Mouse (Mus musculus) heart, postnatal 25 days (tissue): ENCODE results near the gene Lpar5. TPM values are rescaled to one million over a fixed set of nuclear protein-coding genes. Genes with fewer than 3 reads are reported as not detected.

Experiments
- DNase-seq: peaks from one replicate; pipeline ENCODE4 v3.0.0; 2022; ENCODE audit warnings: low spot score
- intact Hi-C: fragments of 180-260 bp; cut with DNase I; formaldehyde crosslinking; loops from one replicate; pipeline ENCODE4 v1.15.1; 2025
- total RNA-seq, 2 experiments: library from RNA; stranded (reverse); gene quantifications; 2 replicates each; pipeline ENCODE4 v1.2.3; 2021

The Lpar5 gene
- total RNA-seq, 2 experiments from 2014 or later, result not detected

DNA sequence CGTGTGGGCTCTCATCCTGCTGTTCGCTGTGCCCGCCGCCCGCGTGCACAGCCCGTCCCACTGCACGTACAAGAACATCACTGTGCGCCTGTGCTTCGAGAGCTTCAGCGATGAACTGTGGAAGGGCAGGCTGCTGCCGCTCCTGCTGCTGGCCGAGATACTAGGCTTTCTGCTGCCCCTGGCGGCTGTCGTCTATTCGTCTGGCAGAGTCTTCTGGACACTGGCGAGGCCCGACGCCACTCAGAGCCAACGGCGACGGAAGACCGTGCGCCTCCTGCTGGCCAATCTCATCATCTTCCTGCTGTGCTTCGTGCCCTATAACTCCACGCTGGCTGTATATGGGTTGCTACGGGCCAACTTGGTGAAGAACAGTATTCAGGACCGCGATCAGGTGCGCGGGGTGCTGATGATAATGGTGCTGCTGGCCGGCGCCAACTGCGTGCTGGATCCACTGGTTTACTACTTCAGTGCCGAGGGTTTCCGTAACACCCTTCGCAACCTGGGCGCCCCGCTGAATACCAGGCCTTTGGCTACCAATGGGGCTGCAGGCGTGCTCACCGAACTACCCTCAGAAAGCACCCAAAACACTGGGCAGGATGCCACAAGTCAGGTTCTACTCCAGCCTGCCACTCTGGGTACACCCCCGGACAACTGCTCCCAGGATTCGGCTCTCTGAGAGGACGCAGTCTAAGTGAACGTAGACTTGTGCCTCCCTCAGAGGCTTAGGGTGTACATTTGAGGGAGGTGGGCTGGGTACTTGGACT lies 14.3 kb downstream of the Lpar5 start:
- DNase-seq, result peak; percentile 82
- intact Hi-C loops, result loop anchor here (5.0 to 10.0 kb wide), 3 partner anchors 77 to 235 kb away; partner anchors contain the start of gene Zfp384

DNA sequence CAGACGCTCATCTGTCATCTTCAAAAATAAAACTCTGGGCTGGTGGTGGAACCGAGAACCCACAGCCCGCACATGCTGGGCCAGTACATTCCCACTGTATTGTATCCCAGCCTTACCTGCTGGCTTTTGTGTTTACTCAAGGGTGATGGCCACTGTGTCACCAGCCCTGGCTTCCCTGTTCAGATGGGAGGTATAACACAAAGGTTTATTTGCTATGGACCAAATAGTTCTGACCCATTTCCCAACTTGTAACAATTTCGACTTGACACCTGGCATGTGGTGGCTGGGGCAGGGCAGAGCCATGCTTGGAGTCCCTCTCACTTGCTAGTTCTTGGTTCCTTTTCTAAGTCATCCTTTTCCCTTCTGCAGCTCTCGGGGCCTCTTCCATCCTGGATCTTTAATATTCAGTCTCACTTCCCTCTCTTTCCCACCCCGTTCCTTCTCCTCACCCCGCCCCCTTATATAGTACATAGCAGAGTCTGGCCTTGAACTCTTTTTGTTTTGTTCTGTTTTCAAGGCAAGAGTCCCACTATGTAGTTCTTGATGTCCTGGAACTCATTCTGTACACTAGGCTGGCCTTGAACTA lies 15.2 kb downstream of the Lpar5 start:
- intact Hi-C loops, result loop anchor here (1.0 to 10.0 kb wide), 4 partner anchors 36 to 236 kb away; partner anchors contain the start of gene Zfp384
- DNase-seq, result no peak

DNA sequence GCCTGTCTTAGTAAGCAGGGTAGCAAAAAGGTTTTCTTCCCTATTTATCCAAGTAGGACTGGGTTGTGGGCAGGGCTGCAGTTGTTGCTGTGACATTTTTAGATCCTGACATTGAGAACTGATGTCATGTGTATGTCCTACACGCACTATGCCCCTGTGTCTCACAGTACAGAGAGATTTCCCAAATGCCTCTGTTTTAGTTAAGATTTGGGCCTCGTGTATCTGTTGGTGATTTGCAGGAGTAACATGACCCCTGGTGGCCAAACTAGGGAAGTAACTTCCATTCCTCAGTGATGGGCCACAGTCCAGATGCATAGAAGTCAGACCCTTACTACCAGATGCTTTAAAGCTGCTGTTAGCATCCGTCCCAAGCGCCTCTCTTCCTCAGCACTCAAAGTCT lies 16.7 kb downstream of the Lpar5 start:
- intact Hi-C loops, result loop anchor here (1.0 to 10.0 kb wide), 4 partner anchors 80 to 237 kb away; partner anchors contain the start of gene Zfp384
- DNase-seq, result no peak

DNA sequence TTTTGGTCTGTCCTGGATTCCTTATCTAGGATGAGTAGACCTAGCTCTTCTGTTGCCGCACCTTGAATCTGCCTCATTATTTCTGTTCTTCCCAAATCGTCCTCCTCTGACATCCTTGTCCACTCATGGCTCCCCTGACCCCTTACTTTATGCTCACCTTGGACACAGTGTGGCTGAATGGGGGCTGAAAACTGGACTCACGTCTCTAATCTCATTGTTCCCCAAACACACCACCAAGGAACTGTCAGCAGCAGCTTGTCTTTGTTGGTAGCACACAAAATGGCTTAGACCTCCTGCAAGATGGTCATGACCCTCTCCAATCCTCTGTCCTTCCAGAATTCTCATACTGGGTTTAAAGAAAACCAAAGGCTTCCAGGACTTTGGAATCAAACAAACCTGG lies 20.2 kb downstream of the Lpar5 start:
- intact Hi-C loops, result loop anchor here (10.0 kb wide), 1 partner anchor 83 kb away; the partner anchor contains the start of gene Zfp384
- DNase-seq, result no peak

DNA sequence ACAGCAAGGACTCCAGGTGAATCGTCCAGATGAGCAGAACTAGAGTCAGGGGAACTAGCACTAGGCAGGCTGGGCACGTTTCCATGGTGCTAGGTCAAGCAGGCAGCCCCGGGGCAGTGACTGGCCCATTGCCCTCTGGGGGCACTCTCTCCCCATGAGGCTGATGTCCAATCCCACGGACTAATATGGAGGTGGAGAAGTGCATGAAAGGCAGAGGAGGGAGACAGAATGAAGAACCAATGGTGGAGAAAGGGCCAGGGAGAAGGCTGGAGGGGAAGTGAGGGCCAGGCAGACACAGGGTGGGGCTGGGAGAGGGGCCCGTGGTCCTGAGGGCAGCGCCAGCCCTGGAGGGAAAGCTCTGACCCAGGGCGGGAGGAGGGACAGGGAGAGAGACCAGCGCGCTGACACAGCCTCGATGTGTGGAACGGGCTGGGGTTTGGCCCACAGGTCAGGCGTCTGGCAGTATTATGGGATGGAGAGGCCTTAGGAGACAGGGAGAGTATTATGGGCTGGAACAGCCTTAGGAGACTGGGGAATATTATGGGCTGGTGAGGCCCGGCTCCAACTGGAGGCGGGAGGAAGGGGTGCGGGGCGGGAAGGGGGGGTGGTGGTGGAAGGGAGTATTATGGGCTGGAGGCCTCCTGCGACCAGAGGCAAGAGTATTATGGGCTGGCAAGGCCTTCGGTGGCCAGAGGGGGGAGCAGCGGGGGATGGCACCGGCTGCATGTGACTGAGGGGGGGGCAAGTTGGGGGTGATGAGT lies 21.0 kb downstream of the Lpar5 start:
- peak; percentile 79 for DNase-seq
- intact Hi-C loops, result loop anchor here (10.0 kb wide), 1 partner anchor 84 kb away; the partner anchor contains the start of gene Zfp384

DNA sequence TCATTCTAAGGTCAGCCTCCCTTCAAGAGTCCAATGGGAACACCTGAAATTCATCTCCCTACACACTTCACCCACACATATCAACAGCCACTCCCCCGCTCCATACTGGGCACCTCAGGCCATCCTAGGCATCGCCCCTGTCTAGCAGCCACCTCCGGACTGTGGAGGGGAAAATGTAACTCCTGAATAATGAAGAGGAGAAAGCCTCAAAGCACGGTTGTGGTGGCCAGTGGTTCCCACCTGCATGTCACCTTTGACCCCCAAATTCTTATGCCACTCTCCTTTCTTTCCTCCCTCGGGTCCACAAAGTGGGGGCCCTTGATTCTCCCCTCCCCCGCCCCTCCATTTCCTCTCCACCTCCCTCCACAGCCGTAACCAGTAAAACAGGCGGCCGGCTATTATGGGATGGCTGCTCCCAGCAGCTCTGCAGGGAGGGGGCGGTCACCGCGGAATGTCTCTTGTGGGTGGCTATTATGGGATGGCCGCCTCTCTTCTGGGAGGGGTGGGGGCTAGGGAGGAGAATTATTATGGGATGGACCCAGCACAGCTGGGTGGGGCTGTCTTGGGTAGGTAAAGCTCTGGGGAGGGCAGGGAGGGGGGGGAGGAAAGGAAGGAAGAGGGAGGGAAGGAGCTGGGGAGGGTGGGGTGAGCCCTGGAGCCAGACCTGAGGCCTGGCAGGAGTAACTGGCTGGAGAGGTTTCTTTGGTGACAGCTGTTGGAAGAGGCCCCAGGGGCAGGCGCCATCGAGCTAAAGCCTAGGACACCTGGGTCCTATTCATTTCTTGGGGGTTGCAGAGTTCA lies 22.0 kb downstream of the Lpar5 start:
- DNase-seq, result peak; percentile 79
- intact Hi-C loops, result loop anchor here (10.0 kb wide), 1 partner anchor 85 kb away; the partner anchor contains the start of gene Zfp384

DNA sequence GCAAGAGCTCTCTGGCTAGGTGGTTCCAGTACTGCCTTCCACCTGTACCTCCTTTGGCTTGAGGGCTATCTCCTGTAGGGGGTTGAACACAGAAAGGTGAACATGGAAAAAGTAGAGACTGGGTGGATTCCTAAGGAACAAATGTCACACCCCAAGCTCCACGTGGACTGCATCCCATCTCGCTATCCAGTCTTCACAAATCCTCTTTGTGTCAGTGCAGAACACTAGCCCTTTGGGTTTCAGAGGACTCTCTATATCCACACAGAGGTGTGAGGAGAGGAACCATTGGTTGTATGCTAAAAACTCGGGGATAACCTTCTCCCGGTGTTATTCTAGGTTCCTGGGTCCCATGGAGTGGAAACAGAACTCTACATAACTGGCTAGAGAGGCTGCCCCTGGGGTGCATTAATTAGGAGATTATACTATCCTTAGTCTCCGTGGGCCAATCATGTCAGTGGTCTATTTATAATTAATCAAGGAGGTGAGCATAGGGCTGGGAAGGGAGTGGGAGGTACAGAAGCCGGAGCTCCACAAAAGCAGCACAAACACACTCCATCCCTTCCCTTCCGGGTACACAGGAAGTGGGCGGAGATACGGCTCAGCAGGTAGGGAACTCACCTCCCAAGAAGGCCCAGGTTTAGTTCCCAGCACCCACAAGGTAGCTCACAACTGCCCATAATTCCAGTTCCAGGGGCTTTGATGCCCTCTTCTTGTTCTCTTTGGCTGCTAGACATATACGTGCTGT lies 22.8 kb downstream of the Lpar5 start:
- no peak for DNase-seq
- intact Hi-C loops, result no loop called here

DNA sequence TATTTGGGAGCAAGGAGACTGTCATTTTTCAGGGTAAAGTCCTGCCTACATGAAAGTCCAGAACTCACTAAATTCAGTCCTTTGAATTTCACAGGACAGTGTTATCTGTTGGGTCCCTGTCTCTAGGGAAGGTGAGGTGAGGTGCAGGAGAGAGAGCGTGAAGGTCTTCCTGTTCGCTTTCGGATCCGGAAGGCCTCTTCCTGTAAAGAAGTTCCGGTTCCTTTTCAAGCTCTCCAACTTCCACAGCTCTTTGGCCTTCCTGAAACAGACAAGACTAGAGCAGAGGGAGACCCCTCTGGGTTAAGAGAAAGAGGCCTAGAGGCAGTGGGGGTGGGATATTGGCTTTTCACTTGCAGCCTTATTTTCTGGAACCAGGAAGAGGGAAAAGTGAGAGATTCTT lies 24.7 kb downstream of the Lpar5 start:
- intact Hi-C loops, result no loop called here
- DNase-seq, result no peak

DNA sequence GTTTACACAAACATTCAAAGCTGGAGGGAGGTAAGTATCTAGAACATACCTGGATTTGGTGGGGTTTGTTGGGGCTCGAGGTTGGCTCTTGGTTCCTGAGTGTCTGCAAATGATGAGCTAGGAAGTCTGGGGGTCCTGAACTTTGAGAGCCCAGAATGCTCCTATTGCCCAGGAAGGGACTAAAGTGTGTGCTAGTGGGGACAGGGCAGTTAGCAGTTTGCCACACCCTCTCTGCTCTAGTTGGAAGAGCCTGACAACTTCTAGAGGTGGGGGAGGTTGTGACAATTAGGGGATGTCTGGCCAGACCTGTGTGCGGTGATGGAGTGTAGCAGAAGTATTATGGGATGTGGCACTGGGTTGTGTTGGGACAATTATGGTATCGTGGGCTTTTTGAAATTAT lies 27.1 kb downstream of the Lpar5 start:
- no peak for DNase-seq
- intact Hi-C loops, result loop anchor here (5.0 kb wide), 1 partner anchor 37 kb away; the partner anchor contains the start of gene Nop2

DNA sequence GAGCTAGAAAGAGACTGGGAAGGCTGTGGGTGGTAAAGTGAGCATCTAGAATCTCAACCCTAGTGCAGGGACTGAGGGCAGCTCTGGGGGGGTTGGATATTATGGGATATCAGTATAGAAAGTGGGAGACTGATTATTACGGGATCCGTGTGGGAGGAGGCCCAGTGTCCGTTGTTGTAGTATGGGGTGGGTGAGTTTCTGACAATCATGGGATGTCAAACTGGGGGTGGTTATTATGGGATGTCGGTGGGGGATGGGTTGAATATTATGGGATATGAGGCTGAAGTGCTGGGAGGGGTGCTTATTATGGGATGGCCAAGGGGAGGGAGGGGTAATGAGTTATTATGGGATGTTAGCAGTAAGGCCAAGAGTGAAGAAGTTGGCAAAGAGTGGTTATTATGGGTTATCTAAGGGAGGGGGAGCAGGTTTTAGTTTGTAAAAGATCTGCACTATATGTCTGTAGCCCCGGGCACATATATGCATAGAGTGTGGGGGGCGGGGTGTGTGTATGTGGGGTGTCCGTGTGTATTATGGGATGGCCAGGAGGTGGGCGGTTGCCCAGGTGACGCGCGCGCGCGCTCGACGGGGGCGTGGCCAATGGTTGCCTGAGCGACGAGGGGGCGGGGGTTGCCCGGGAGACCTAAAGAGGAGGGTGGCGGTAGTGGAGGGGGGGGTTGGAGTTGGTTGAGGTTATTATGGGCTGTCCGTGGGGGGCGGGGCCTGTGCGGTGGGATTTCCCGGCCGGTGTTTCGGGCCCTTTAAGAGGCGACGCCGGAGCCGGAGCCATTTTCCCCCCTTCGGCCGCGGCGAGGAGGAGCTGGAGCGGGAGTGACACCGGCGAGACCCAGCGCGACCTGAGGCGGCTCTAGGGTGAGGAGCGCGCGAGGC lies 27.9 kb downstream of the Lpar5 start, which contains the start of gene Chd4:
Gene Chd4 (plus strand): TSS at position 591 of the 888 bp plus-strand sequence.
- peak; percentile 83 for DNase-seq
- intact Hi-C loops, result loop anchor here (5.0 kb wide), 1 partner anchor 37 kb away; the partner anchor contains the start of gene Nop2

DNA sequence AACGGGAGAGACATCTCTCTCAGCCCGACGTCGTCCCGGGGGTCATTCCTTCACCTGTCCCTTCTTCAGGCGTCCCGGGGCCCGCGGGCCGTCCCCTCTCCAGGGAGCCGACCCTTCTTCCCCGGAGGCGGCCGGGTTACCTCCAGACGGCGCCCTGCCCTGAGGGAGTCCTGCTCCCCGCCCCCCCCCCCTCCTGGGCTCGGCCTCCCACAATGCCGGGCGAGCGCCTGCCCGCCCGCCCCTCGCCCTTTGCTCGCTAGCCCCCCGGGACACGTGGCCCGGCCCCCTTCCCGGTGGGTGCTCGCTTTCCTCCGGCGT lies 28.5 kb downstream of the Lpar5 start:
- intact Hi-C loops, result loop anchor here (5.0 kb wide), 1 partner anchor 36 kb away; the partner anchor contains the start of gene Nop2
- no peak for DNase-seq

DNA sequence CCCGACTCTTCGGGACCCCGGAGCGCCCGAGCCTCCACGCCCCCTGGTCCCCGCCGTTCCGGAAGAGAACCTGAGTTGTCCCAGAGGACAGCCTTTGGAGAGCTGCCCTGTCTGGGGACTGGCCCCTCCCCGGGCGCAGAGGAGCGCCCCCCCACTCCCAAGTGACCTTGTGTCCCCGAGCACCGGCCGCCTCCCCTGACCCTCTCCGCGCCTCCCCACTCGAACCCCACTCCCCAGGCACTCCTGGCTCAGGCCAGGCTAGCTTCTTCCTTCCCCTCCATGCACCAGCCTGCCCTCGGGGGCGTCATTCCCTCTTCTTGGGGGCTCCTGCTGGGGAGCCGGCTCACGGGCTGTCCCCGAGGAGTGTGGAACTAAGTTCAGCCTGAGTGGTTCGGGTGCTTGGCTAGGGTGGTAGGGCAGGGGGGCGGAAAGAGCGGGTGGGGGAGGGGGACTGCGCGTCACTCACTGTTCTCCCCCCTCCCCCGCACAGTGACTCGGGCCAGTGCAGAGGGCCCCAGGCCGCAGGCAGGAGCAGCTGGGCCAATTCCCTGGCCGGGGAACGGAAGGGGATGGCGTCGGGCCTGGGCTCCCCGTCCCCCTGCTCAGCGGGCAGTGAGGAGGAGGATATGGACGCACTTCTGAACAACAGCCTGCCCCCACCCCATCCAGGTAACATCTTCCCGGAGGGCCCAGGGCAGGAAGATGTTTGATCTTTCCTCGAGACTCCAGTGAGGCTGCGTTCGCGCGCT lies 29.1 kb downstream of the Lpar5 start:
- intact Hi-C loops, result loop anchor here (5.0 kb wide), 1 partner anchor 36 kb away; the partner anchor contains the start of gene Nop2
- DNase-seq, result peak; percentile 49

DNA sequence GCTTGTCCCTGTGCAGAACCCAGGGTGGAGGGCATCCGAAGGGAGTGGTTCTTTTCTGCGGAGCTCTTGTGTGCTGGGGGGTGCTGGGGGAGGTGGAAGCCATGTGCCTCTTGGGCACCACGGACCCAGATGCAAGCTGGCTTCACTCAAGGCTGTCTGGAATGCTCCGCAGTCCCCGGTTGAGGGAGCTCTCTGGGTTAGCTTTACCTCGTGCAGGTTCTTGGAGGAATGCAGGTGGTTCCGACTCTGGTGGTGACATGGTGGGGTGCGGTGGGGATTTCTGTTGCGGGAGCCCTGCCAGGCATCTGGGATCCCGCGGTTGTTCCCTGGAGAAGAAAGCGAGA lies 29.6 kb downstream of the Lpar5 start:
- intact Hi-C loops, result loop anchor here (5.0 kb wide), 1 partner anchor 35 kb away; the partner anchor contains the start of gene Nop2
- DNase-seq, result no peak

DNA sequence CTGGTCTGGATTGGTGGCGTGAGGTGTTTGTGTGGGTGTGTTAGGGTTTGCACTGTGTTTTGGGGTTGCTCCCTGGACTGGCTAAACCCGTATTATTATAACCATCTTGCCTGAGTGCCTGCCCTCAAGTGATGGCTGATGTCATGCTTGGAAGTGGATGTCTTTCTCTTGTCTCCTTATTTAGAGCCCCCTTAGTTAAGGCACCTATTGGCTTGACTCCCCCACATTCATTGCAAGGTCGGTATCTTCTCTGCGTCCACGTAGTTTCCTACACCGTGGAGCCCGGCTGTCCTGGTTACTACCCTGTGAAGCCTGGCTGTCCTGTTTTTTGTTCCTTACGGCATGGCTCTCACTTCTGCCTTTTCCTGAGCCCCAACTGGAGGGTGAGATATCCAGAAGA lies 30.2 kb downstream of the Lpar5 start:
- intact Hi-C loops, result loop anchor here (5.0 kb wide), 1 partner anchor 34 kb away; the partner anchor contains the start of gene Nop2

DNA sequence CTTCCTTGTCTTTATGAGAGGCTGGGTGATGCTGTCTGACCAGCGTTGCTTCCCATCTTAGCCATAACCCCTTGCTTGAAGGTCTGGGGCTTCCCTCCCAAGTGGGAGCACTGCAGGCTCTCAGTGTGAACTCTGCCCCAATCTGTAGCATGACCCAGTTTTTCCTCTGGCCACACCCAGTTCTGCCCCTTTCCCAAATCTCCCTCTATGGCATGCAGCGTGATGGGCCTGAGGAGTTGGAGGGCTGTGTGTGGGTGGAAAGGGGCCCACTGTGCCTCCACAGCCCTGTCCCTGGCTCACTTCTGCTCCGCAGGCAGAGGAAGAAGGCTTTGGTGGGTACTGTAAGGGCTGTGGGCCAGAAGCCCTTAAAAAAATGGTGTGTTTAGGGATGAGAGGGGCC lies 30.8 kb downstream of the Lpar5 start:
- DNase-seq, result no peak
- intact Hi-C loops, result loop anchor here (5.0 kb wide), 1 partner anchor 34 kb away; the partner anchor contains the start of gene Nop2

More for the DNA sequence above, 30.2 kb downstream of the Lpar5 start:
- no peak for DNase-seq

DNA sequence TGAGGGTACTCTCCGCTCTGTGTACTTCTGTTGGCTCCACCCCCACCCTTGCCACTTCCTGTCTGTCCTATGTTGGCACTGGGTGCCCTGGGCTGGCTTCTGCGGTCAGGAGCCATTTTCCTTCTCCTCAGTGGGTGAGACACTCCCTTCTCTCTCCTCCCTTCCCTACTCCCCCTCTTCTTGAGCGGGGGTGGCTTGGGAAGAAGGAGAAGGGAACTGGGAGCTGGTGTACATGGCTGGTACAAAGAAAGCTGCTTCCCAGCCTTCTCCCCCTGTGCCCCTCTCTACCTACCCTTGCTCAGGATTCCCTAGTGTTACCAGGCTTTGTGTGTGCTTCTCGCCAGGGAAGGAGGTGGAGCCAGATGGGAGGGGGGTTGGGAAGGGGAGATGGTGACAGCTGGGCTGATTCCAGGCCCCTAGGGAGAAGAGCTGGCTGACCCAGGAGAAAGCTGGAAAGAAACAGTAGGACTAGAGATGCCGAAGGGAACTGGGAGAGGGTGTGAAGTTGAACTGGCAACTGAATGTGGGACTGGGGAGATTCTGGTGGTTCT lies 31.8 kb downstream of the Lpar5 start:
- DNase-seq, result peak; percentile 43
- intact Hi-C loops, result loop anchor here (5.0 kb wide), 1 partner anchor 33 kb away; the partner anchor contains the start of gene Nop2

DNA sequence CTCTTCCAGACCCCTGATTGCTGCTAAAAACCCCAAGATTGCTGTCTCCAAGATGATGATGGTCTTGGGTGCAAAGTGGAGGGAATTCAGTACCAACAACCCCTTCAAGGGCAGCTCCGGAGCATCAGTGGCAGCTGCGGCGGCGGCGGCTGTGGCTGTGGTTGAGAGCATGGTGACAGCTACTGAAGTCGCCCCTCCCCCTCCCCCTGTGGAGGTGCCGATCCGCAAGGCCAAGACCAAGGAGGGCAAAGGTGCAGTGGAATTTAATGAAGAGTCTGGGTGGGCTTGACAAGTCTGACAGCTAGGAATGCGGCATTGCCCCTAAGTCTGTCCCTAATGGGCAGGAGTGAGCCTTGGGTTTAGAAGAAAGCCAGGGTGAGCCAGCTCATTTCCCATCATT lies 33.7 kb downstream of the Lpar5 start:
- intact Hi-C loops, result no loop called here

More for the DNA sequence above, 33.7 kb downstream of the Lpar5 start:
- no peak for DNase-seq
